ENCODE assay signal across 15 mouse cellular contexts in the genomic region with DNA sequence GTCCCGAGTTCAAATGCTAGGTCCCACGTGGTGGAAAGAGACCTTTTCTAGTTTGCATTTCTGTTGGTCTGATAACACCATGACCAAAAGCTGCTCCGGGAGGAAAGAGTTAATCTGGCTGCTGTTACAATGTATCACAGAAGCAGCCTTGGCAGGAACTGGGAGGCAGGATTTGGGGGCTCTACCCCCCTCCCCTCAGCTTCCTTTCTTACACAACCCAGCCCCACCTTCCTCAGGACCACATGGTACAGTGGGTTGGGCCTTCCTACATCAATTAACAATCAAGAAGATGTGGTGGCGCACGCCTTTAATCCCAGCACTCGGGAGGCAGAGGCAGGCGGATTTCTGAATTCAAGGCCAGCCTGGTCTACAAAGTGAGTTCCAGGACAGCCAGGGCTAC. TPM values are rescaled to one million over a fixed set of nuclear protein-coding genes. Genes with fewer than 3 reads are reported as not detected.
"Had no signal": no experiment of that assay in that cellular context is flagged by ENCODE, and none has a peak within 500 bp of the region (broad histone marks: within the 10 kb centered on the region; RNA-seq: fewer than 3 reads in every experiment).

No protein-coding gene starts in this region.

- DNase-seq: lung, adult 18-20 months; lung, embryonic 14.5 days; lung, postnatal 10 days; lung, postnatal 4 days; midbrain, embryonic 14.5 days; retina, postnatal 1 day; right cerebral cortex, adult 18-20 months; right cerebral cortex, postnatal 25 days; right cerebral cortex, postnatal 4 days; spleen, adult 18-20 months; thymus, adult 18-20 months; thymus, postnatal 14 days; thymus, postnatal 36 days had no signal

- ATAC-seq: midbrain, embryonic 16.5 days had no signal

RNA-seq across cellular contexts. Expression of gene Pnpla1, which starts 3.8 kb away (rescaled TPM):
- total RNA-seq: megakaryocyte-erythroid progenitor cell, adult 5-6 weeks had no signal
